Mouse (Mus musculus) spleen, adult 2 months (tissue): ENCODE measurements around the gene Slc24a3. TPM values are rescaled to one million over a fixed set of nuclear protein-coding genes. Genes with fewer than 3 reads are reported as not detected.

Source experiments
- DNase-seq, 2 experiments: peaks; one replicate each; pipeline versions ENCODE4 v3.0.0 to v3.0.0-alpha.2; 2012 to 2021; ENCODE audit warnings: low spot score in 2 of 2, low read depth in 1 of 2
- H3K27ac ChIP-seq: fragments of 200-500 bp; 2 replicates; pipeline ENCODE4 v1.5.1; 2012; ENCODE audit warnings: low read length, inconsistent platforms; ENCODE audit not compliant: insufficient read depth
- H3K27me3 ChIP-seq: fragments of 200-500 bp; 2 replicates; pipeline ENCODE4 v1.6.1; 2012; ENCODE audit warnings: mild to moderate bottlenecking, moderate library complexity, low read length, inconsistent platforms; ENCODE audit not compliant: control insufficient read depth, insufficient read depth
- H3K36me3 ChIP-seq: fragments of 200-500 bp; 2 replicates; pipeline ENCODE4 v1.6.1; 2012; ENCODE audit warnings: mild to moderate bottlenecking, low read length, inconsistent platforms; ENCODE audit not compliant: control insufficient read depth, insufficient read depth
- H3K4me1 ChIP-seq: fragments of 200-500 bp; 2 replicates; pipeline ENCODE4 v1.6.1; 2011; ENCODE audit warnings: inconsistent platforms; ENCODE audit not compliant: control insufficient read depth, insufficient read depth, insufficient read length
- H3K4me3 ChIP-seq: fragments of 200-500 bp; 2 replicates; pipeline ENCODE4 v1.5.1; 2011; ENCODE audit warnings: mild to moderate bottlenecking, inconsistent platforms; ENCODE audit not compliant: insufficient read depth, insufficient read length; ENCODE audit errors: extremely low read depth
- CTCF ChIP-seq: fragments of 200-500 bp; IDR thresholded peaks from 2 replicates; pipeline ENCODE4 v1.5.1; 2011; ENCODE audit warnings: mild to moderate bottlenecking, inconsistent platforms; ENCODE audit not compliant: insufficient read depth, insufficient read length, insufficient replicate concordance; ENCODE audit errors: extremely low read depth
- POLR2A ChIP-seq: fragments of 200-500 bp; IDR thresholded peaks from 2 replicates; pipeline ENCODE4 v1.6.1; 2011; ENCODE audit warnings: low read depth, low read length, inconsistent platforms
- WGBS: fragments of 180-500 bp; shearing (Covaris S2); methylation state at CpG from one replicate; pipeline ENCODE4 v1.1.7; 2018; 5-methylcytosine and 5-hydroxymethylcytosine counted together
- polyA plus RNA-seq: library from polyadenylated mRNA; depleted of rRNA; stranded (reverse); fragments of >200 nt; gene quantifications from 2 replicates; pipeline ENCODE4 v1.2.3, GENCODE M21; 2012

Gene Slc24a3
- polyA plus RNA-seq, 1 experiment: 1.9 TPM

DNA sequence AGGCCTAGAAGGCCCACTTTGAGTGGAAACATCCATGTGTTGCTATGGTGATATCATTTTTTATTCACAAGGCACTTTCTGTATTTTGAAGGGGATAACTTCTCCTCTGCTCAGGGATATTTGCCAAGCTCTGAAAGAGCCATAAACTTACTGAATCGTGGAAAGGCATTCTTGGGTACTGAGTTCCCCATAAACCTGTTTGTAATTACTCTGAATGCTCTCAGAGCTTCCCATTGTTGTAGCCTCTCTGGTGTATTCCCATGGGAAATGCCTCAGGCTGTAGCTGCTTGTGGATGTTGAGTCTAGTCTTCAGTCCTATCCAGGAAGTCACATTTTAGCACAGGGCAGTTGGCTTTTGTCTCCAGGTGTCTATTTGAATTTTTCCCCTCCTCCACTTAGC lies 125.3 kb downstream of the Slc24a3 start:
- H3K27me3 ChIP-seq: no peaks in the 10 kb centered on the region
- no peaks in the 10 kb centered on the region for H3K4me1 ChIP-seq
- TF ChIP-seq POLR2A: no peak
- no peak for TF ChIP-seq CTCF
- H3K36me3 ChIP-seq: no peaks in the 10 kb centered on the region
- no peak overlapping the region for H3K27ac ChIP-seq
- no peak overlapping the region for H3K4me3 ChIP-seq
- DNase-seq: no peak
- WGBS: 50% methylated on average over 1 of the region's 1 CpGs

DNA sequence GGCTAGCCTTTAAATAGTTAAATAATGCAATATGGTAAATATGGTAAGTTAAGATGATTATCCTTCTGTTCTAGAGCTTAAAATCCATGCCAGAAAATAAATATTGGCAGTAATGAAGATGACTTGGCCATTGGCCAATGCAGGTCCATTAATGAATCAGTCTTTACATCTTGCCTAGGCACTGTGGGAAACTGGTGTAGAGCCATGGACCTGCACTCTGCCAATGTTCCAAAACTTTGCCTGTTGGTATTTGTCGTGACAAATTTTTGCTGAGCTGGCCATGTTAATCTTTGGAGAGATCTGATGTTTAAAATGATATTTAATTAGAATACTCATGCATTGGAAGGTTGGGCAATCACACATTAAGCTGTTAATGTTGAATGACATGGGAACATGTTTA lies 129.4 kb downstream of the Slc24a3 start:
- no peak for DNase-seq
- H3K36me3 ChIP-seq: no peaks in the 10 kb centered on the region
- WGBS: 81% methylated on average over 1 of the region's 1 CpGs
- no peak overlapping the region for H3K27ac ChIP-seq
- TF ChIP-seq POLR2A: no peak
- TF ChIP-seq CTCF: no peak
- H3K27me3 ChIP-seq: no peaks in the 10 kb centered on the region
- no peaks in the 10 kb centered on the region for H3K4me1 ChIP-seq
- H3K4me3 ChIP-seq: no peak overlapping the region

DNA sequence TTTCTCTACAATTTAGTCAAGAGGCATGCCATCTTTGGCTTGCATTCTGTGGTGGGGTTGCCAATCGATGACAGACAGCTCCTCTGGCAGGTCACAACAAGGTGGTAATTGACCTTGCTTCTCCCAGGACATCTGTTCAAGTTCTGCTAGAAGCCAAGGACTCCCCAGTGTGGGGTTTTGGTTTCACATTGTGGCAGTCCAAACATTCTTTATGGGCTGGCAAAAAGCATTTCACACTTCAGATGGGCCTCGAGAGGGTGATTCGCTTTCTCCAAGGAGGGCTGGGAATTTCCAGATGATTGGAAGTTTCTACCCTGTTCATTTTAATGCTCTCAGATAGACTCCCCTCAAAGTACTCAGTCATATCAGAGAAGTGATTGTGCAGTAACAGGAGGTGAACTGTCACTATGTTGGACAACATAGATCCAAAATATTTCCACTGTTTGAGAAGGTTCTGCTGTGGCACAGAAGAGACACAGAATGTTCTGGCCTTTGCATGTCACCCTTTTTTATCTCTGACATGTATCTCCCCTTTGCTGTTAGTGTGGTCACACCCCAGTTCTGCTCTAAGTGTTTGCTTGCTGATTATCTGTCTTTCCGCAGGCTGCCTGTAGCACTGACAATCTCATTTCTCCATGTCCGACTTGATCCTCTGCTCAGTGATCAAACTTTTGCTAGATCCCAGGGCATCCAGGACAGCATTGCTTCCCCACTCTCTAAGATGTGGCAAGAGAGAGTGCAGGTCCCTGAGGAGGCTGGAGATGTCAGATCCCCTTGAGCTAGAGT lies 132.6 kb downstream of the Slc24a3 start:
- Histone ChIP-seq H3K36me3 (no peaks in the 10 kb centered on the region), H3K4me1 (no peaks in the 10 kb centered on the region), H3K27ac (no peak overlapping the region), H3K27me3 (no peaks in the 10 kb centered on the region), H3K4me3 (no peak overlapping the region)
- WGBS: 80% methylated on average over 5 of the region's 5 CpGs
- no peak for TF ChIP-seq POLR2A
- no peak for TF ChIP-seq CTCF
- DNase-seq: no peak

DNA sequence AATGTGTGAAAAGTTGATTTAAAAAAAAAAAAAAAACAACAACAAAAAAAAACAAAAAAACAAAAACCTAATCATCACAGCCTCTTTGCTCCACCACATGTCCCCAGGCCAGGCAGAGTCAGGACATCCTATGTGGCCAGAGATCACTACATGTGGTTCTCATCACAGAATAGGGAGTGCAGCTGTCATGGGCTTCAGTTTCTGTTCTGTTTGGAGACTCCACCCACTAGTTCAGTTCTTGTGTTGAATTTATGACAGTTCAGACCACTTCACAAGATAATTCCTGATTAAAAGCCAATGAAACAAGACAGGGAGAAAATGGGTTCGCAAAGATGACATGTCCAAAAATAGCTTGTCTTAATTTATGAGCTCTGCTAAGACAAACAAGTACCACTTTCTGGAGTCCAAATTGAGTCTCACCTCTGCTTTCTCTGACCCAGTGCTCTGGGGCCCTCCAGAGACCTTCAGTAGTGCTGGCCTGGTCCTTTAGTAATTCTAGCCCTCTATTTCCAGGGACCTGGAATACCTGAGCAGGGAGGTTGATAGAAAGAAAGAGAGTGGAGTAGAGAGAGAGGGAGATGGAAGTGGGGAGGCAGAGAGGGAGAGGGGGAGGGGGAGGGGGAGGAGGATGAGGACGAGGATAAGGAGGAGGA lies 139.8 kb downstream of the Slc24a3 start:
- whole genome bisulfite sequencing: 57% methylated on average over 2 of the region's 2 CpGs
- H3K4me3 ChIP-seq: no peak overlapping the region
- H3K36me3 ChIP-seq: no peaks in the 10 kb centered on the region
- H3K27ac ChIP-seq: no peak overlapping the region
- TF ChIP-seq POLR2A (no peak), CTCF (no peak)
- no peak for DNase-seq
- no peaks in the 10 kb centered on the region for H3K27me3 ChIP-seq
- H3K4me1 ChIP-seq: no peaks in the 10 kb centered on the region

DNA sequence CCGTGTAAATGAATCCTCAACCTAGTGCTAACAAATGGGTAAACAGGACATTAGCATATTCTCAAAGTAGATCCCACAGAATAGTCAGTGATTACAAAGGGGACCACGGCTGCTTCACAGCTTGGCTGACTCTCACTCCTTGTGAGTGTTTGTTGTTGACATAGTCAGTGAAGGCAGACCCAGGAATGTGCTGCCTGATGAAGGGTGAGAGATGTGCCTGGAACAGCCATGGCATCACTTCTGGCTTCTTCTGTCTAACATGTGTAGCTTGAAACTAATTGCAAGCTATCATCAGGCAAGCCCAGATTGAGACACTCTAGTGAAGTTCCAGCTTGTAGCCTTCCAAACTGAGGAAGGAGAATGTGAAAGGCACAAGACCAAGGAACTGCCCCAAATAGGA lies 151.4 kb downstream of the Slc24a3 start:
- no peaks in the 10 kb centered on the region for H3K27me3 ChIP-seq
- no peaks in the 10 kb centered on the region for H3K4me1 ChIP-seq
- H3K4me3 ChIP-seq: no peak overlapping the region
- WGBS: 69% methylated on average over 2 of the region's 2 CpGs
- no peaks in the 10 kb centered on the region for H3K36me3 ChIP-seq
- no peak overlapping the region for H3K27ac ChIP-seq
- TF ChIP-seq CTCF: no peak
- TF ChIP-seq POLR2A: no peak
- no peak for DNase-seq

DNA sequence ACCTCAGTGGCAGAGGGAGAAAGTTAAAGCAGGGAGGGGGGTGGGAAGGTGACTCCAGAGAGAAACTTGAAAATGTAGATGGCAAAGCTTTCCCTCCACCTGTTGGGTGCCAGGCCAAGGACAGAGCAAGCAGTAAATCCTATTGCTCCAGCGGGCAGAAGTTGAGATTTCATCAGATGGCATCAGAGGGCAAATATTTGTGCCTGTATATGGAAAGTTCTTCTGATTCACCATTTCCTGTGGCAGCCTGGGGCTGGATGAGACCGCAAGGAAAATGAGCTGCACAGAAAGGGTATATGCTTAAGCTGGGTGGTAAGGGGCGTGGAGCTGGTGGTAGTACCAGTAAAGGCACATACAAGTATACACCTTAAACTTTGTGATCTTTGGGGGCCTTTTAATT lies 153.7 kb downstream of the Slc24a3 start:
- Histone ChIP-seq H3K27ac (no peak overlapping the region), H3K27me3 (no peaks in the 10 kb centered on the region), H3K4me1 (no peaks in the 10 kb centered on the region), H3K36me3 (no peaks in the 10 kb centered on the region), H3K4me3 (no peak overlapping the region)
- WGBS: 89% methylated on average over 3 of the region's 3 CpGs
- no peak for DNase-seq
- TF ChIP-seq CTCF: no peak
- no peak for TF ChIP-seq POLR2A

DNA sequence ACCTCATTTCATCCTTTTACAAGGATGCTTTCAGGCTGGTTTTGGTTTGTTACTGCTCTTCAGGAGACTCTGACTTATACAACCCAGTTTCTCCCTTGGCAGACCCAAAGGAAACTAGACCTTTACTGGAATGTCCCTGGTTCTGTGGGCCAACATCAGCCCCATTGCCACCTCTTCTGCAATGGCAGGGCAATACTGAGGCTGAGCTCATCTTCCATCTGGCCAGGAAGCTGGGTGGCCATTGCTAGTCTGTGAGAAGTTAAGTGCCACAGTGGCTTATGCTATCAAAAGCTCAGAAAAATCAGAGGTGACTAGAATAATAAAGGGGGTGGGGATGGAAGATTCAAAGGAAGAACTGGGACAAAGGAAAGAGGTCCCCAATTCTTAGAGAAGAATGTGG lies 154.2 kb downstream of the Slc24a3 start:
- no peaks in the 10 kb centered on the region for H3K27me3 ChIP-seq

More for the DNA sequence above, 154.2 kb downstream of the Slc24a3 start:
- no peak overlapping the region for H3K4me3 ChIP-seq
- TF ChIP-seq POLR2A (no peak), CTCF (no peak)
- DNase-seq: no peak
- no peaks in the 10 kb centered on the region for H3K36me3 ChIP-seq
- no peak overlapping the region for H3K27ac ChIP-seq
- no peaks in the 10 kb centered on the region for H3K4me1 ChIP-seq
